Mouse (Mus musculus) lung, embryonic 16.5 days (tissue): ENCODE results near the gene Abcc10. TPM values are rescaled to one million over a fixed set of nuclear protein-coding genes. Genes with fewer than 3 reads are reported as not detected.

Experiments used
- ATAC-seq: fragments of 200-750 bp; cut with Nextera tagmentation; 2 replicates; pipeline ENCODE4 v1.8.0; 2017; ENCODE audit warnings: low read depth, mild to moderate bottlenecking, moderate library complexity
- H3K27ac ChIP-seq: fragments of 300-500 bp; sonication (generic); 2 replicates; pipeline ENCODE4 v1.5.1; 2014; ENCODE audit warnings: mild to moderate bottlenecking, control low read depth, low read length
- H3K27me3 ChIP-seq: fragments of 300-500 bp; sonication (generic); 2 replicates; pipeline ENCODE4 v1.6.1; 2014; ENCODE audit warnings: low read depth, low read length, mixed read lengths; ENCODE audit not compliant: control insufficient read depth, insufficient read depth
- H3K36me3 ChIP-seq: fragments of 300-500 bp; sonication (generic); 2 replicates; pipeline ENCODE4 v1.6.1; 2014; ENCODE audit warnings: low read length; ENCODE audit not compliant: control insufficient read depth, insufficient read depth
- H3K4me1 ChIP-seq: fragments of 300-500 bp; sonication (generic); replicated peaks from 2 replicates; pipeline ENCODE4 v1.6.1; 2014; ENCODE audit warnings: low read length, mixed read lengths; ENCODE audit not compliant: control insufficient read depth, insufficient read depth
- H3K4me2 ChIP-seq: fragments of 300-500 bp; sonication (generic); 2 replicates; pipeline ENCODE4 v1.6.1; 2014; ENCODE audit warnings: low read depth, low read length, control low read depth
- H3K4me3 ChIP-seq: fragments of 300-500 bp; sonication (generic); 2 replicates; pipeline ENCODE4 v1.5.1; 2014; ENCODE audit warnings: mild to moderate bottlenecking, low read length, control low read depth
- H3K9ac ChIP-seq: fragments of 300-500 bp; sonication (generic); 2 replicates; pipeline ENCODE4 v1.6.1; 2014; ENCODE audit warnings: low read length, control low read depth
- H3K9me3 ChIP-seq: fragments of 300-500 bp; sonication (generic); 2 replicates; pipeline ENCODE4 v1.6.1; 2016; ENCODE audit warnings: low read length; ENCODE audit not compliant: control insufficient read depth
- WGBS: fragments of 180-500 bp; shearing (Covaris S2); extraction: QIAGEN DNeasy Blood & Tissue Kit; methylation state at CpG from one replicate; pipeline ENCODE4 v1.1.7; 2014; 5-methylcytosine and 5-hydroxymethylcytosine counted together
- polyA plus RNA-seq: library from polyadenylated mRNA; unstranded; fragments of >200 nt; fragmentation: Nextera tagmentation; extraction: Ambion mirVana; gene quantifications from 2 replicates; pipeline ENCODE4 v1.2.1, GENCODE M21; 2015

The Abcc10 gene
- polyA plus RNA-seq, result 5.3 and 5.5 TPM in 2 replicates

GRCm38 (mm10) chr17:46327906-46328534 lies at the start of gene Abcc10:
Gene Abcc10 (minus strand): TSS chr17:46328352.
- H3K27me3 ChIP-seq, result 0 out of 2 replicates have a peak, but pooled peaks cover 3% of the 10 kb centered on the region
- WGBS, result under 1% methylated on average over 40 of the region's 40 CpGs
- peak within 1 kb of the TSS; percentile 95 for H3K9ac ChIP-seq
- peak within 1 kb of the TSS; percentile 84 for H3K4me3 ChIP-seq
- peak within 1 kb of the TSS; percentile 92 for H3K4me2 ChIP-seq
- peak within 1 kb of the TSS; percentile 96 for H3K27ac ChIP-seq
- H3K36me3 ChIP-seq, result no peaks in the 10 kb centered on the region
- peaks cover 7% of the 10 kb centered on the region for H3K4me1 ChIP-seq
- no peaks in the 10 kb centered on the region for H3K9me3 ChIP-seq
- ATAC-seq, result peak; percentile 100

GRCm38 (mm10) chr17:46371783-46372182 lies 43.6 kb upstream of the Abcc10 start:
- Histone ChIP-seq H3K4me2 (no peak overlapping the region), H3K4me1 (no peaks in the 10 kb centered on the region), H3K9me3 (no peaks in the 10 kb centered on the region), H3K27me3 (no peaks in the 10 kb centered on the region), H3K27ac (no peak overlapping the region), H3K9ac (no peak overlapping the region), H3K36me3 (no peaks in the 10 kb centered on the region), H3K4me3 (no peak overlapping the region)
- WGBS, result 71% methylated on average over 3 of the region's 3 CpGs
- no peak for ATAC-seq

GRCm38 (mm10) chr17:46351026-46351700 lies 23.0 kb upstream of the Abcc10 start:
- 79% methylated on average over 8 of the region's 8 CpGs for WGBS

GRCm38 (mm10) chr17:46341208-46341607 lies 13.1 kb upstream of the Abcc10 start:
- WGBS, result 65% methylated on average over 7 of the region's 7 CpGs
- Histone ChIP-seq H3K27ac (no peak overlapping the region), H3K9me3 (no peaks in the 10 kb centered on the region; the same call in none of the 2 replicates), H3K36me3 (no peaks in the 10 kb centered on the region), H3K4me2 (no peak overlapping the region), H3K4me3 (no peak overlapping the region), H3K9ac (no peak overlapping the region), H3K4me1 (no peaks in the 10 kb centered on the region), H3K27me3 (no peaks in the 10 kb centered on the region)
- ATAC-seq, result no peak

More at GRCm38 (mm10) chr17:46351026-46351700, 23.0 kb upstream of the Abcc10 start:
- Histone ChIP-seq H3K9ac (no peak overlapping the region), H3K4me3 (no peak overlapping the region), H3K27me3 (no peaks in the 10 kb centered on the region), H3K9me3 (no peaks in the 10 kb centered on the region), H3K27ac (no peak overlapping the region), H3K4me2 (no peak overlapping the region), H3K36me3 (no peaks in the 10 kb centered on the region), H3K4me1 (no peaks in the 10 kb centered on the region)
- no peak for ATAC-seq

- WGBS, result 21% methylated on average over 5 of the region's 5 CpGs
- H3K4me2 ChIP-seq, result no peak overlapping the region
- 0 out of 2 replicates have a peak, but pooled peaks cover 3% of the 10 kb centered on the region for H3K27me3 ChIP-seq
- ATAC-seq, result no peak
- H3K4me3 ChIP-seq, result no peak overlapping the region
- H3K36me3 ChIP-seq, result no peaks in the 10 kb centered on the region
- H3K4me1 ChIP-seq, result no peaks in the 10 kb centered on the region
- H3K9ac ChIP-seq, result no peak overlapping the region
- no peak overlapping the region for H3K27ac ChIP-seq
- H3K9me3 ChIP-seq, result no peaks in the 10 kb centered on the region
Observed at GRCm38 (mm10) chr17:46336475-46336874, 8.3 kb upstream of the Abcc10 start.

GRCm38 (mm10) chr17:46328723-46329122 lies 571 bp upstream of the Abcc10 start:
- no peak overlapping the region for H3K9ac ChIP-seq
- no peak for ATAC-seq
- 58% methylated on average over 6 of the region's 6 CpGs for WGBS

GRCm38 (mm10) chr17:46327413-46327905 lies 693 bp downstream of the Abcc10 start:
- H3K4me1 ChIP-seq, result peaks cover 7% of the 10 kb centered on the region
- peak overlapping the region; percentile 84 for H3K4me3 ChIP-seq
- no peak for ATAC-seq
- H3K4me2 ChIP-seq, result peak overlapping the region; percentile 92
- peak overlapping the region; percentile 95 for H3K9ac ChIP-seq
- 0 out of 2 replicates have a peak, but pooled peaks cover 2% of the 10 kb centered on the region for H3K27me3 ChIP-seq
- no peaks in the 10 kb centered on the region for H3K9me3 ChIP-seq
- no peaks in the 10 kb centered on the region for H3K36me3 ChIP-seq
- WGBS, result 2% methylated on average over 27 of the region's 27 CpGs
- peak overlapping the region; percentile 96 for H3K27ac ChIP-seq

More at GRCm38 (mm10) chr17:46328723-46329122, 571 bp upstream of the Abcc10 start:
- Histone ChIP-seq H3K4me1 (peaks cover 7% of the 10 kb centered on the region), H3K27ac (peak overlapping the region; percentile 21; the same call in 1 of the 2 replicates), H3K9me3 (no peaks in the 10 kb centered on the region), H3K4me3 (no peak overlapping the region; the same call in 1 of the 2 replicates), H3K36me3 (no peaks in the 10 kb centered on the region), H3K27me3 (0 out of 2 replicates have a peak, but pooled peaks cover 3% of the 10 kb centered on the region), H3K4me2 (peak overlapping the region; percentile 92)

GRCm38 (mm10) chr17:46322046-46322823 lies 5.9 kb downstream of the Abcc10 start:
- WGBS, result 79% methylated on average over 14 of the region's 14 CpGs

More at GRCm38 (mm10) chr17:46322046-46322823, 5.9 kb downstream of the Abcc10 start:
- ATAC-seq, result no peak
- H3K27me3 ChIP-seq, result no peaks in the 10 kb centered on the region
- H3K36me3 ChIP-seq, result peaks cover 4% of the 10 kb centered on the region; the same call in 1 of the 2 replicates
- no peak overlapping the region for H3K4me2 ChIP-seq
- H3K27ac ChIP-seq, result no peak overlapping the region
- 0 out of 2 replicates have a peak, but pooled peaks cover 2% of the 10 kb centered on the region for H3K4me1 ChIP-seq
- no peak overlapping the region for H3K9ac ChIP-seq
- H3K9me3 ChIP-seq, result no peaks in the 10 kb centered on the region
- H3K4me3 ChIP-seq, result no peak overlapping the region
